Mouse (Mus musculus): Measurements from ENCODE around the gene Dnajc6.
A peak's percentile ranks its signal among the peaks of the same experiment; 100 is the strongest.

Dnajc6 gene

GRCm38 (mm10) chr4:101507571-101508422 lies 11.3 kb downstream of the Dnajc6 start:
- DNase-seq (ENCODE audit: low read depth, low spot score), result peak; percentile 48

- DNase-seq (ENCODE audit: low read depth, low spot score), result no peak
These were observed 12.0 kb downstream of the Dnajc6 start for GRCm38 (mm10) chr4:101508431-101508830.

GRCm38 (mm10) chr4:101508851-101509577 lies 12.6 kb downstream of the Dnajc6 start:
- peak; percentile 40 for DNase-seq (ENCODE audit: low read depth, low spot score)

GRCm38 (mm10) chr4:101510111-101510903 lies 13.9 kb downstream of the Dnajc6 start:
- no peak for DNase-seq (ENCODE audit: low read depth, low spot score)

GRCm38 (mm10) chr4:101510904-101511210 lies 14.4 kb downstream of the Dnajc6 start:
- DNase-seq (ENCODE audit: low read depth, low spot score), result no peak

GRCm38 (mm10) chr4:101511768-101512521 lies 15.5 kb downstream of the Dnajc6 start:
- no peak for DNase-seq (ENCODE audit: low read depth, low spot score)

- no peak for DNase-seq (ENCODE audit: low read depth, low spot score)
These were observed 16.8 kb downstream of the Dnajc6 start for GRCm38 (mm10) chr4:101513251-101513650.

- no peak for DNase-seq (ENCODE audit: low read depth, low spot score)
These were observed 19.4 kb downstream of the Dnajc6 start for GRCm38 (mm10) chr4:101515853-101516252.

- DNase-seq (ENCODE audit: low read depth, low spot score), result no peak
These were observed 20.2 kb downstream of the Dnajc6 start for GRCm38 (mm10) chr4:101516434-101517168.

GRCm38 (mm10) chr4:101531901-101532300 lies 35.5 kb downstream of the Dnajc6 start:
- no peak for DNase-seq (ENCODE audit: low read depth, low spot score)

- DNase-seq (ENCODE audit: low read depth, low spot score), result no peak
These were observed 44.1 kb downstream of the Dnajc6 start for GRCm38 (mm10) chr4:101540516-101540915.

- no peak for DNase-seq (ENCODE audit: low read depth, low spot score)
These were observed 53.6 kb downstream of the Dnajc6 start for GRCm38 (mm10) chr4:101549958-101550591.

- no peak for DNase-seq (ENCODE audit: low read depth, low spot score)
These were observed 54.3 kb downstream of the Dnajc6 start for GRCm38 (mm10) chr4:101550671-101551161.

- DNase-seq (ENCODE audit: low read depth, low spot score), result no peak
These were observed 55.0 kb downstream of the Dnajc6 start for GRCm38 (mm10) chr4:101551425-101551824.

- no peak for DNase-seq (ENCODE audit: low read depth, low spot score)
These were observed 55.9 kb downstream of the Dnajc6 start for GRCm38 (mm10) chr4:101552372-101552771.

- no peak for DNase-seq (ENCODE audit: low read depth, low spot score)
These were observed 58.6 kb downstream of the Dnajc6 start for GRCm38 (mm10) chr4:101555016-101555415.

- DNase-seq (ENCODE audit: low read depth, low spot score), result no peak
These were observed 63.7 kb downstream of the Dnajc6 start for GRCm38 (mm10) chr4:101560137-101560536.

- no peak for DNase-seq (ENCODE audit: low read depth, low spot score)
These were observed 66.4 kb downstream of the Dnajc6 start for GRCm38 (mm10) chr4:101562836-101563235.

GRCm38 (mm10) chr4:101563607-101564006 lies 67.2 kb downstream of the Dnajc6 start:
- no peak for DNase-seq (ENCODE audit: low read depth, low spot score)

All from CD4-positive helper T cell, adult 2 months (primary cell).